Mouse (Mus musculus): Measurements from ENCODE around the gene 9930104L06Rik. TPM values are rescaled to one million over a fixed set of nuclear protein-coding genes. Genes with fewer than 3 reads are reported as not detected.

The 9930104L06Rik gene
- total RNA-seq, 1 experiment: 23.8 TPM

GRCm38 (mm10) chr4:124943781-124944180 lies 6.9 kb downstream of the 9930104L06Rik start:
- no peak overlapping the region for H3K9ac ChIP-seq (ENCODE audit: insufficient read depth, low read depth, low read length, poor library complexity, severe bottlenecking)
- H3K9me3 ChIP-seq (ENCODE audit: control insufficient read depth, insufficient read depth, low read depth, low read length): no peaks in the 10 kb centered on the region
- H3K4me3 ChIP-seq (ENCODE audit: insufficient read depth in 1 of 2, low read depth in 1 of 2, low read length in 2 of 2, poor library complexity in 1 of 2, severe bottlenecking in 1 of 2): no peak overlapping the region
- H3K27ac ChIP-seq (ENCODE audit: insufficient read depth, low read depth, low read length, poor library complexity, severe bottlenecking): no peak overlapping the region
- DNase-seq (ENCODE audit: low read depth, low spot score): no peak
- TF ChIP-seq ZNF384 (IDR thresholded peaks at IDR 0.05; ENCODE audit: low read depth, low read length) (no peak), HCFC1 (IDR thresholded peaks at IDR 0.05; ENCODE audit: borderline replicate concordance, insufficient read depth, low read length) (no peak), ZC3H11A (IDR thresholded peaks at IDR 0.05; ENCODE audit: borderline replicate concordance, low read depth, low read length) (no peak), MAFK (IDR thresholded peaks at IDR 0.05; ENCODE audit: insufficient read depth, low read depth, low read length) (no peak), CHD2 (IDR thresholded peaks at IDR 0.05; ENCODE audit: low read depth, low read length) (no peak)
- H3K4me1 ChIP-seq (ENCODE audit: control insufficient read depth in 2 of 2, insufficient read depth in 2 of 2, low read length in 2 of 2, poor library complexity in 1 of 2): no peaks in the 10 kb centered on the region
- in situ Hi-C loops (cut with MboI; ENCODE audit: low sequenced_read_pairs in 2 of 2, unreplicated experiment in 2 of 2): loop anchor here in 1 of 2 experiments (10.0 kb wide), 1 partner anchor 111 kb away; no protein-coding TSS in a partner anchor
- peaks cover 16% of the 10 kb centered on the region for H3K36me3 ChIP-seq (ENCODE audit: control insufficient read depth, insufficient read depth, low read length, poor library complexity, severe bottlenecking)

- Histone ChIP-seq H3K9ac (ENCODE audit: insufficient read depth, low read depth, low read length, poor library complexity, severe bottlenecking) (no peak overlapping the region), H3K36me3 (ENCODE audit: control insufficient read depth, insufficient read depth, low read length, poor library complexity, severe bottlenecking) (peaks cover 14% of the 10 kb centered on the region), H3K9me3 (ENCODE audit: control insufficient read depth, insufficient read depth, low read depth, low read length) (no peaks in the 10 kb centered on the region), H3K4me1 (ENCODE audit: control insufficient read depth in 2 of 2, insufficient read depth in 2 of 2, low read length in 2 of 2, poor library complexity in 1 of 2) (no peaks in the 10 kb centered on the region), H3K27ac (ENCODE audit: insufficient read depth, low read depth, low read length, poor library complexity, severe bottlenecking) (no peak overlapping the region), H3K4me3 (ENCODE audit: insufficient read depth in 1 of 2, low read depth in 1 of 2, low read length in 2 of 2, poor library complexity in 1 of 2, severe bottlenecking in 1 of 2) (no peak overlapping the region)
- in situ Hi-C loops (cut with MboI; ENCODE audit: low sequenced_read_pairs in 2 of 2, unreplicated experiment in 2 of 2): loop anchor here in 1 of 2 experiments (10.0 kb wide), 1 partner anchor 110 kb away; no protein-coding TSS in a partner anchor
- DNase-seq (ENCODE audit: low read depth, low spot score): no peak
- TF ChIP-seq CHD2 (IDR thresholded peaks at IDR 0.05; ENCODE audit: low read depth, low read length): no peak
- TF ChIP-seq HCFC1 (IDR thresholded peaks at IDR 0.05; ENCODE audit: borderline replicate concordance, insufficient read depth, low read length): no peak
- no peak for TF ChIP-seq MAFK (IDR thresholded peaks at IDR 0.05; ENCODE audit: insufficient read depth, low read depth, low read length)
- TF ChIP-seq ZNF384 (IDR thresholded peaks at IDR 0.05; ENCODE audit: low read depth, low read length): no peak
- TF ChIP-seq ZC3H11A (IDR thresholded peaks at IDR 0.05; ENCODE audit: borderline replicate concordance, low read depth, low read length): no peak
These were observed 8.1 kb downstream of the 9930104L06Rik start for GRCm38 (mm10) chr4:124944961-124945360.

- no peaks in the 10 kb centered on the region for H3K36me3 ChIP-seq (ENCODE audit: control insufficient read depth, insufficient read depth, low read length, poor library complexity, severe bottlenecking)
- H3K9me3 ChIP-seq (ENCODE audit: control insufficient read depth, insufficient read depth, low read depth, low read length): no peaks in the 10 kb centered on the region
- no peak overlapping the region for H3K4me3 ChIP-seq (ENCODE audit: insufficient read depth in 1 of 2, low read depth in 1 of 2, low read length in 2 of 2, poor library complexity in 1 of 2, severe bottlenecking in 1 of 2)
- in situ Hi-C loops (cut with MboI; ENCODE audit: low sequenced_read_pairs in 2 of 2, unreplicated experiment in 2 of 2): loop anchor here in 1 of 2 experiments (10.0 kb wide), 1 partner anchor 105 kb away; no protein-coding TSS in a partner anchor
- TF ChIP-seq MAFK (IDR thresholded peaks at IDR 0.05; ENCODE audit: insufficient read depth, low read depth, low read length) (no peak), ZNF384 (IDR thresholded peaks at IDR 0.05; ENCODE audit: low read depth, low read length) (no peak), ZC3H11A (IDR thresholded peaks at IDR 0.05; ENCODE audit: borderline replicate concordance, low read depth, low read length) (no peak), CHD2 (IDR thresholded peaks at IDR 0.05; ENCODE audit: low read depth, low read length) (no peak), HCFC1 (IDR thresholded peaks at IDR 0.05; ENCODE audit: borderline replicate concordance, insufficient read depth, low read length) (no peak)
- no peaks in the 10 kb centered on the region for H3K4me1 ChIP-seq (ENCODE audit: control insufficient read depth in 2 of 2, insufficient read depth in 2 of 2, low read length in 2 of 2, poor library complexity in 1 of 2)
- no peak overlapping the region for H3K27ac ChIP-seq (ENCODE audit: insufficient read depth, low read depth, low read length, poor library complexity, severe bottlenecking)
- no peak overlapping the region for H3K9ac ChIP-seq (ENCODE audit: insufficient read depth, low read depth, low read length, poor library complexity, severe bottlenecking)
- no peak for DNase-seq (ENCODE audit: low read depth, low spot score)
These were observed 12.6 kb downstream of the 9930104L06Rik start for GRCm38 (mm10) chr4:124949488-124949887.

- in situ Hi-C loops (cut with MboI; ENCODE audit: low sequenced_read_pairs in 2 of 2, unreplicated experiment in 2 of 2): no loop called here
- DNase-seq (ENCODE audit: low read depth, low spot score): no peak
These were observed 13.6 kb downstream of the 9930104L06Rik start for GRCm38 (mm10) chr4:124950181-124951035.

More at GRCm38 (mm10) chr4:124950181-124951035, 13.6 kb downstream of the 9930104L06Rik start:
- TF ChIP-seq ZC3H11A (IDR thresholded peaks at IDR 0.05; ENCODE audit: borderline replicate concordance, low read depth, low read length) (no peak), MAFK (IDR thresholded peaks at IDR 0.05; ENCODE audit: insufficient read depth, low read depth, low read length) (no peak)
- H3K27ac ChIP-seq (ENCODE audit: insufficient read depth, low read depth, low read length, poor library complexity, severe bottlenecking): no peak overlapping the region
- H3K4me3 ChIP-seq (ENCODE audit: insufficient read depth in 1 of 2, low read depth in 1 of 2, low read length in 2 of 2, poor library complexity in 1 of 2, severe bottlenecking in 1 of 2): no peak overlapping the region
- H3K9ac ChIP-seq (ENCODE audit: insufficient read depth, low read depth, low read length, poor library complexity, severe bottlenecking): no peak overlapping the region
- H3K36me3 ChIP-seq (ENCODE audit: control insufficient read depth, insufficient read depth, low read length, poor library complexity, severe bottlenecking): no peaks in the 10 kb centered on the region
- no peaks in the 10 kb centered on the region for H3K4me1 ChIP-seq (ENCODE audit: control insufficient read depth in 2 of 2, insufficient read depth in 2 of 2, low read length in 2 of 2, poor library complexity in 1 of 2)
- no peaks in the 10 kb centered on the region for H3K9me3 ChIP-seq (ENCODE audit: control insufficient read depth, insufficient read depth, low read depth, low read length)
